ENCODE assay signal across 24 mouse cellular contexts in genomic region chr13:107866825-107867224, GRCm38 (mm10).
"Had no signal": no experiment of that assay in that cellular context is flagged by ENCODE, and none has a peak within 500 bp of the region (broad histone marks: within the 10 kb centered on the region; RNA-seq: fewer than 3 reads in every experiment).

No protein-coding gene starts in this region.

- H3K27me3 ChIP-seq: limb, embryonic 13.5 days; liver, embryonic 12.5 days; liver, embryonic 15.5 days; lung, embryonic 15.5 days; midbrain, embryonic 13.5 days; neural tube, embryonic 12.5 days; neural tube, embryonic 15.5 days had no signal

- H3K4me3 ChIP-seq: layer of hippocampus, adult 2 months; limb, embryonic 10.5 days; limb, embryonic 13.5 days; liver, embryonic 12.5 days; liver, embryonic 15.5 days; lung, embryonic 15.5 days; midbrain, embryonic 13.5 days; neural tube, embryonic 12.5 days; neural tube, embryonic 15.5 days had no signal

- H3K4me2 ChIP-seq: limb, embryonic 13.5 days; liver, embryonic 12.5 days; liver, embryonic 15.5 days; lung, embryonic 15.5 days; midbrain, embryonic 13.5 days; neural tube, embryonic 12.5 days; neural tube, embryonic 15.5 days had no signal

- H3K9ac ChIP-seq: limb, embryonic 13.5 days; liver, embryonic 12.5 days; liver, embryonic 15.5 days; lung, embryonic 15.5 days; midbrain, embryonic 13.5 days; neural tube, embryonic 12.5 days; neural tube, embryonic 15.5 days had no signal

- H3K9me3 ChIP-seq: limb, embryonic 10.5 days; limb, embryonic 13.5 days; liver, embryonic 12.5 days; liver, embryonic 15.5 days; lung, embryonic 15.5 days; midbrain, embryonic 13.5 days; neural tube, embryonic 12.5 days; neural tube, embryonic 15.5 days had no signal

- H3K36me3 ChIP-seq: limb, embryonic 10.5 days; limb, embryonic 13.5 days; liver, embryonic 12.5 days; liver, embryonic 15.5 days; lung, embryonic 15.5 days; midbrain, embryonic 13.5 days; neural tube, embryonic 12.5 days; neural tube, embryonic 15.5 days had no signal

- DNase-seq: kidney, adult 9 months; kidney, postnatal 25 days; layer of hippocampus, adult 9-11 months; liver; lung, adult 18-20 months; lung, postnatal 10 days; lung, postnatal 36 days; right cerebral cortex, adult 18-20 months; right cerebral cortex, postnatal 14 days; right cerebral cortex, postnatal 4 days; thymus, adult 2 months; thymus, postnatal 14 days; thymus, postnatal 4 days had no signal

- H3K4me1 ChIP-seq: liver, embryonic 15.5 days had no signal

- H3K27ac ChIP-seq: kidney, postnatal 0 days; layer of hippocampus, adult 2 months; limb, embryonic 10.5 days; limb, embryonic 13.5 days; liver, embryonic 12.5 days; liver, embryonic 15.5 days; lung, embryonic 15.5 days; midbrain, embryonic 13.5 days; neural tube, embryonic 12.5 days; neural tube, embryonic 15.5 days; stomach, postnatal 0 days had no signal

- ATAC-seq: liver, embryonic 12.5 days; midbrain, embryonic 13.5 days had no signal
